Mouse (Mus musculus) midbrain, embryonic 15.5 days (tissue): ENCODE data around the gene Med8. TPM values are rescaled to one million over a fixed set of nuclear protein-coding genes. Genes with fewer than 3 reads are reported as not detected.

Source experiments
- ATAC-seq: fragments of 200-750 bp; cut with Nextera tagmentation; replicated peaks from 2 replicates; pipeline ENCODE4 v1.8.0; 2017; ENCODE audit warnings: moderate TSS enrichment
- H3K27ac ChIP-seq: fragments of 300-500 bp; sonication (generic); 2 replicates; pipeline ENCODE4 v1.5.1; 2015; ENCODE audit warnings: mild to moderate bottlenecking, inconsistent platforms
- H3K27me3 ChIP-seq: fragments of 300-500 bp; sonication (generic); replicated peaks from 2 replicates; pipeline ENCODE4 v1.6.1; 2015; ENCODE audit warnings: inconsistent platforms
- H3K36me3 ChIP-seq: fragments of 300-500 bp; sonication (generic); replicated peaks from 2 replicates; pipeline ENCODE4 v1.6.1; 2015; ENCODE audit warnings: inconsistent platforms
- H3K4me1 ChIP-seq: fragments of 300-500 bp; sonication (generic); 2 replicates; pipeline ENCODE4 v1.6.1; 2015; ENCODE audit warnings: inconsistent platforms
- H3K4me2 ChIP-seq: fragments of 300-500 bp; sonication (generic); 2 replicates; pipeline ENCODE4 v1.6.1; 2015; ENCODE audit warnings: inconsistent platforms, mild to moderate bottlenecking, moderate library complexity
- H3K4me3 ChIP-seq: fragments of 300-500 bp; sonication (generic); 2 replicates; pipeline ENCODE4 v1.5.1; 2015; ENCODE audit warnings: mild to moderate bottlenecking, inconsistent platforms
- H3K9ac ChIP-seq: fragments of 300-500 bp; sonication (generic); 2 replicates; pipeline ENCODE4 v1.6.1; 2015; ENCODE audit warnings: mild to moderate bottlenecking, inconsistent platforms
- H3K9me3 ChIP-seq: fragments of 300-500 bp; sonication (generic); 2 replicates; pipeline ENCODE4 v1.6.1; 2016; ENCODE audit warnings: inconsistent platforms
- WGBS: fragments of 180-500 bp; shearing (Covaris S2); methylation state at CpG from one replicate; pipeline ENCODE4 v1.1.7; 2015; ENCODE audit warnings: mixed read lengths; 5-methylcytosine and 5-hydroxymethylcytosine counted together
- polyA plus RNA-seq: library from polyadenylated mRNA; unstranded; fragments of >200 nt; fragmentation: Nextera tagmentation; extraction: Ambion mirVana; gene quantifications from 2 replicates; pipeline ENCODE4 v1.2.1, GENCODE M21; 2015

Med8 gene
- polyA plus RNA-seq, 1 experiment from 2014 or later: 96.7 TPM

DNA sequence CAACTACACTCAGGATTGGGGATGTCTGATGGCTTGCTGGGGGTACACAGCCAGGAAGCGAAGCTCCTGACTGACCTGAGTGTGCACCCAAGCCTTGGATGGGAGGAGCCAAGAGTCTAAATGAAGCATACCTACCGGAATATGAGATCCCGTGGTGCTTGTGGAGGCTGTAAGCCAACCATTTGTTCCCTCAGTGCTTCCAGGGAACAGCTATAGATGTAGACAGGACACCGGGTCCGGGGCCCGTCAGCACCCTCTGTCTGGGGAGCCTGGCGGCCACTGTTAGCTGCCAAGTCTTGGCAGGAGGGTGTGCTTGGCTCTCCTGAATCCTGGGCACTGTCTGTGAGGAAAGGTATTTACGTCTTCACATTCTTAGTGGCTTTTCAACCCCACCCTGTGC, 21.8 kb upstream of the Med8 start:
- H3K4me2 ChIP-seq: no peak overlapping the region
- no peaks in the 10 kb centered on the region for H3K9me3 ChIP-seq
- H3K27ac ChIP-seq: no peak overlapping the region
- no peak for ATAC-seq
- H3K9ac ChIP-seq: no peak overlapping the region
- WGBS: 95% methylated on average over 8 of the region's 8 CpGs
- H3K27me3 ChIP-seq: no peaks in the 10 kb centered on the region
- H3K4me1 ChIP-seq: no peaks in the 10 kb centered on the region
- no peak overlapping the region for H3K4me3 ChIP-seq
- H3K36me3 ChIP-seq: peaks cover 81% of the 10 kb centered on the region

DNA sequence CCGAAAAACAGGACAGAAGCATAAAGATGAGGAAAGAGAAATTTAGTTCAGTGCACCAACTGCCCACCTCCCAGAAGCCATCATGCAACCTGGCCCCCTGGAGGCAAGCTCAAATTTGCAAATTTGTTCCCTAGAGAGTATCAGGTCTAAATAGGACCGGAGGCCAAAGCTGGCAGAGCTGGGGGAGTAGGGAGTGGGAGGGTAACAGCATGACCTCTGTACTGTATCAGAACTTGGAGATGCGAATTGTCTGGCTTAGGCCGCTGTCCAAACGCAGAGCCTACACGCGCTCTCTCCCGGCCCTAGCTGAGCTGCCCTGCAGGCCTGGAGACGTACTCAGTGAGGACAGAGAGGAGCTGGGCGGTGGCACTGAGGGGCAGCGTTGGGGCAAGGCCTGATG, 19.0 kb upstream of the Med8 start:
- Histone ChIP-seq H3K9me3 (no peaks in the 10 kb centered on the region), H3K4me2 (no peak overlapping the region), H3K27ac (no peak overlapping the region), H3K9ac (no peak overlapping the region), H3K36me3 (peaks cover 71% of the 10 kb centered on the region), H3K4me1 (no peaks in the 10 kb centered on the region), H3K27me3 (no peaks in the 10 kb centered on the region), H3K4me3 (no peak overlapping the region)
- no peak for ATAC-seq
- 92% methylated on average over 11 of the region's 11 CpGs for WGBS

DNA sequence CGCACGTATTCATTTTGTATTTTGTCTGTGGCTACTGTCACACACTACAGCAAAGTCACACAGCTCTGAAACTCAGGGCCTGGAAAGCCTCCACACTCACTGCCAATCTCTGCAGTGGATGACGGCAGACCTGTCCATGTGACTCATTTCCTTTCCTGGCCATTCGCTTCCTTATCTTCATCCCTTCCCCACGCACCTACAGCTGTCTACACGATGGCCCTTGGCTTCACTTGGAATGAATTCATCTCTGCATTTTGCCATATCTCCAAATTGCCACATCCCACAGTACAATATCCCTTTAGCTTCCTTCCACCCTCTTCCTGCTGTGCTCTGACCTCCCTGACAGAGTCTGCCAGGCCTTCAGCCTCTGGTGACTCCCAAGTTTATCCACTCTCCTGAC, 14.6 kb upstream of the Med8 start:
- Histone ChIP-seq H3K4me3 (no peak overlapping the region), H3K4me2 (no peak overlapping the region), H3K27me3 (no peaks in the 10 kb centered on the region), H3K9me3 (no peaks in the 10 kb centered on the region), H3K9ac (no peak overlapping the region), H3K27ac (no peak overlapping the region), H3K4me1 (no peaks in the 10 kb centered on the region), H3K36me3 (peaks cover 63% of the 10 kb centered on the region)
- WGBS: 91% methylated on average over 6 of the region's 6 CpGs
- ATAC-seq: no peak

DNA sequence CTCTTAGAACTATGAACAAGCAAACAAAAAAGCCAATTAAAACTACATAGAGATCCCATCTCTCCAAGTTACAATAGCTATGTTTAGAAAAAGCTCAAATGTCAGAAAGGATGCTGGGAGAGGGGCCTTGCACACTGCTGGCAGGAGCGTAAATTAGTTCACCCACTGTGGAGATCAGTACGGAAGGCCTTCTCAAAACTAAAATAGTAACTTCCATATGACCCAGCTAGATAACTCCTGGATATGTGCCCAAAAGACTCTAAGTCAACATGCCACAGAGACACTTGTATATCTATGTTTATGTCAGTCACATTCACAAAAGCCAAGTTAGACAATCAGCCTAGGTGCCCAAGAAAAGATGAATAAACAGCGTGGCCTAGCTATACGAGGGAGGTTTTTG, 13.8 kb upstream of the Med8 start:
- H3K27ac ChIP-seq: no peak overlapping the region
- H3K27me3 ChIP-seq: no peaks in the 10 kb centered on the region
- no peaks in the 10 kb centered on the region for H3K9me3 ChIP-seq
- H3K4me2 ChIP-seq: no peak overlapping the region
- ATAC-seq: no peak
- WGBS: 92% methylated on average over 4 of the region's 4 CpGs
- H3K4me1 ChIP-seq: no peaks in the 10 kb centered on the region
- H3K9ac ChIP-seq: no peak overlapping the region
- no peak overlapping the region for H3K4me3 ChIP-seq
- peaks cover 66% of the 10 kb centered on the region for H3K36me3 ChIP-seq

DNA sequence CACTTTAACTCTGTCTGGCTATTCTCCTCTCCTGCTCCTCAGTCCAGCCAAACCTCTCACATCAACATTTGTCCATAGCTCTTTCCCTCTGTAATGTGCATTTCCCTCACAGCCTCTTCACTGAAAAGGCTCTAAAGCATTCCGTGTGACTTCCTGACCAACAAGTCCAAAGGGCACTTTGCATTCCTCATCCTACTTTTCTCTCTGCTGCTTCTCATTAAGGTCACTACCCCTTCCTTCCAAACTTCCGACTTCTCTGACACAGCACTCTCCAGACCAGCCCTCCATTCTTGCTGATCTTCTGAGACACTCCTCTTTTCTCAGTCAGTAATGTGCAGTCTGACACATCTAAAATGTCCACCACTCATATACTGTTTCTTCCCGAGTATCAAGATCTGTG, 12.7 kb upstream of the Med8 start:
- Histone ChIP-seq H3K27me3 (no peaks in the 10 kb centered on the region), H3K36me3 (peaks cover 65% of the 10 kb centered on the region), H3K9ac (no peak overlapping the region), H3K27ac (no peak overlapping the region), H3K9me3 (no peaks in the 10 kb centered on the region), H3K4me3 (no peak overlapping the region), H3K4me2 (no peak overlapping the region), H3K4me1 (no peaks in the 10 kb centered on the region)
- no peak for ATAC-seq
- WGBS: 89% methylated on average over 3 of the region's 3 CpGs

DNA sequence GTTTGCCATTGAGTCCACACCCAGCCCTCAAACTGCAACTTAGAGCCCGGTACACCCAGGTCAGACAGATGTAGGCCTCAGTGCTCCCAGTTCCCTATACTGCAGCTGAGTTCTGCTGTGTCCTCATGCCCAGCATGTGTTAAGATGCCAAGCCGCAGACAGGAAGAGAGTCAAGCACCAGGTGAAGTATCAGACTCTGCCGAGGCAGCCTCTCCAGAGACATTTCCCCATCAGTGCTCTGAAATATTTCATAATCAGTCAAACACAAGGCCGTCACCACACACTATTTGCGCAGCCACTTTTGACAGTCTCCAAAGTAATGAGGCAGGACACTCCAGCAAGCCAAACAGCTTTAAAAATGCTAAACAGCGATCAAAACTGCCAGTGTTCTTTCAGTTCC, 10.7 kb upstream of the Med8 start:
- H3K9ac ChIP-seq: no peak overlapping the region
- H3K36me3 ChIP-seq: peaks cover 65% of the 10 kb centered on the region
- H3K4me1 ChIP-seq: no peaks in the 10 kb centered on the region
- H3K27me3 ChIP-seq: no peaks in the 10 kb centered on the region
- ATAC-seq: no peak
- no peak overlapping the region for H3K4me2 ChIP-seq
- no peaks in the 10 kb centered on the region for H3K9me3 ChIP-seq
- no peak overlapping the region for H3K4me3 ChIP-seq
- no peak overlapping the region for H3K27ac ChIP-seq
- 97% methylated on average over 6 of the region's 6 CpGs for WGBS

DNA sequence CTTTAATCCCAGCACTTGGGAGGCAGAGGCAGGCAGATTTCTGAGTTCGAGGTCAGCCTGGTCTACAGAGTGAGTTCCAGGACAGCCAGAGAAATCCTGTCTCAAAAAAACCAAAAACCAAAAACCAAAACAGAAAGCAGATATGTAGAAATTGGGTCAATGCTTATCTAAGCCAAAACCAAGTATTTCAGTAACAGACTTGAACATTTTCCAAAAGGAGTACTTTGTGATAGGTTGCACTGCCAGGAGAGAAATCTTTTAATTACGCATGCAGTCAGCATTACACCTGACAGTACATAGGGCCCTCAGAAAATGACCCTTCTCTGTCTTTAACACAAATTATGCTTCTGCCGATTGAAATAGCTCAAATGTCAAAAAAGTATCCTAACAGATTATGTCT, 7.7 kb upstream of the Med8 start:
- no peak for ATAC-seq
- H3K4me1 ChIP-seq: no peaks in the 10 kb centered on the region
- no peaks in the 10 kb centered on the region for H3K9me3 ChIP-seq
- no peaks in the 10 kb centered on the region for H3K27me3 ChIP-seq
- no peak overlapping the region for H3K4me3 ChIP-seq
- WGBS: 92% methylated on average over 3 of the region's 3 CpGs
- peaks cover 72% of the 10 kb centered on the region for H3K36me3 ChIP-seq
- no peak overlapping the region for H3K27ac ChIP-seq
- H3K9ac ChIP-seq: no peak overlapping the region
- H3K4me2 ChIP-seq: no peak overlapping the region

DNA sequence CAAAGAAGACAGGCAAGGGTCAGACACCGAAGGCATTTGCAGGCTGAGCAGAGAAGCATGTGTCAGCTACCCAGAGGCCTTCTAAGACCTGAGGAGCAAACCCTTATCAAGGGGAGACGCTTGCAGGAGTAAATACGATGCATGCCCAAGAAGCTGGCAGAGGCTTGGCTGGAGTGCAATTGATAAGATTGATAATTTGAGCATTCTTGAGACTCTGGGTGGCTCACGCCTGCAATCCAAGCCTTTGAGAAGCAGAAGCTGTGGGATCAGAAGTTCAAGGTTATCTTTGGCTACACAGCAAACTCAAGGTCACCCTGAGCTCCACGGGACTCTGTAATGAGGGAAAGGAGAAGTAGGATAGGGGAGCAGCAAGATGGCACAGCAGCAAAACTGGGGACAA, 7.2 kb upstream of the Med8 start:
- ATAC-seq: no peak
- H3K36me3 ChIP-seq: peaks cover 69% of the 10 kb centered on the region

DNA sequence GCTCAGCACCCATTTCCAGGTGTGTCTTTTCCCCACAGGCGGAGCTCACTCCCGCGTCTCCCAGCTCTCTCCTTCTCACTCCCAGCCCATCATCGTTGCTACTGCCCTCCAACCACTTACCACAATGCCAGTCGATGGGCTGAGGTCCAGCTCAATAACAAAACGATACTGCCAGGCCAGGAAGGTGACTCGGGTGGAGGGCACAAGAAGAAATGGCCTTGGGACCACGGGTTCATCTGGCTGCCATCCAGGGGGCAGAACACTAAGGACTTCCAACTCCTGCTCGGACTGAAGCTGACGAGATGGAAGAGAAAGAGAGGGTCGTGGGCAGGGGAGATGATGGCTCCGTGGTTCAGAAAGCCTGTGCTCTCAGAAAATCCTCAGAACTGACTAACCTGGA, 6.4 kb upstream of the Med8 start:
- Histone ChIP-seq H3K9ac (no peak overlapping the region), H3K4me1 (peaks cover 4% of the 10 kb centered on the region; the same call in 1 of the 2 replicates), H3K4me2 (no peak overlapping the region), H3K27me3 (no peaks in the 10 kb centered on the region), H3K36me3 (peaks cover 61% of the 10 kb centered on the region), H3K4me3 (no peak overlapping the region), H3K27ac (no peak overlapping the region), H3K9me3 (no peaks in the 10 kb centered on the region)
- WGBS: 93% methylated on average over 12 of the region's 12 CpGs
- no peak for ATAC-seq

More for the DNA sequence above, 7.2 kb upstream of the Med8 start:
- Histone ChIP-seq H3K4me3 (no peak overlapping the region), H3K4me1 (no peaks in the 10 kb centered on the region), H3K27me3 (no peaks in the 10 kb centered on the region), H3K4me2 (no peak overlapping the region), H3K9ac (no peak overlapping the region), H3K9me3 (no peaks in the 10 kb centered on the region), H3K27ac (no peak overlapping the region)
- 94% methylated on average over 5 of the region's 5 CpGs for WGBS

DNA sequence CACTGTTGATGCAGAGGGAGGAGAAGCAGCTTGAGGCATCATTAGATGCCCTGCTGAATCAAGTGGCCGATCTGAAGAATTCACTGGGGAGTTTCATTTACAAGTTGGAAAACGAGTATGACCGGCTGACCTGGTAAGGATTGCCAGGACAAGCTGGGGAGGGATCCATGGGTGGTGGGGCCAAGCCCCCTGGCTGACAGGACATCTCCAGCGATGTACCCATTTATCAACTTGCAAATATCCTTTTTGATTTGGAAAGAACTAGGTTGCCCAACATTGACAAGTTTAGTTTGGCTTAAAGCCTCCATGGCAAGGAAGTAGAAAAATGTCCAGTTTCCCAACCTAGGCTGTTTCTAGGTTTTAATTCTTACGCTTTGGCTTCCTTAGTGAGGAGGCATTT, 1.7 kb downstream of the Med8 start:
- Histone ChIP-seq H3K4me3 (no peak overlapping the region), H3K27me3 (no peaks in the 10 kb centered on the region), H3K27ac (no peak overlapping the region), H3K4me2 (no peak overlapping the region), H3K9ac (no peak overlapping the region), H3K9me3 (no peaks in the 10 kb centered on the region), H3K4me1 (peaks cover 20% of the 10 kb centered on the region), H3K36me3 (peaks cover 41% of the 10 kb centered on the region)
- WGBS: 99% methylated on average over 5 of the region's 5 CpGs
- no peak for ATAC-seq

DNA sequence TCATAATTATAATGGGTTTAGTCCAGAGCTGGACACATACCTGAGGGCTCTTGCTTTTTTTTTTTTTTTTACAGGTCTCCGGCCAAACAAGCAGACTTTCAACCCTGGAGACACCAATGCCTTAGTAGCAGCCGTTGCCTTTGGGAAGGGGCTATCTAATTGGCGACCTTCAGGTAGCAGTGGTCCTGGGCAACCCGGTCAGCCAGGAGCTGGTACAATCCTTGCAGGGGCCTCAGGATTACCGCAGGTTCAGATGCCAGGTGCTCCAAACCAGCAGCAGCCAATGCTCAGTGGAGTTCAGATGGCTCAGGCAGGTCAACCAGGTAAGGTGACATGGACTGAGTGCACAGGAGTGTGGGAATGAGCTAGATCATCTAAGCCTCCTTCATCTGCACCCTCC, 4.4 kb downstream of the Med8 start:
- Histone ChIP-seq H3K27ac (no peak overlapping the region), H3K9ac (no peak overlapping the region), H3K27me3 (no peaks in the 10 kb centered on the region), H3K36me3 (peaks cover 52% of the 10 kb centered on the region), H3K4me3 (no peak overlapping the region), H3K4me1 (peaks cover 9% of the 10 kb centered on the region), H3K9me3 (no peaks in the 10 kb centered on the region), H3K4me2 (no peak overlapping the region)
- 94% methylated on average over 5 of the region's 5 CpGs for WGBS
- no peak for ATAC-seq

DNA sequence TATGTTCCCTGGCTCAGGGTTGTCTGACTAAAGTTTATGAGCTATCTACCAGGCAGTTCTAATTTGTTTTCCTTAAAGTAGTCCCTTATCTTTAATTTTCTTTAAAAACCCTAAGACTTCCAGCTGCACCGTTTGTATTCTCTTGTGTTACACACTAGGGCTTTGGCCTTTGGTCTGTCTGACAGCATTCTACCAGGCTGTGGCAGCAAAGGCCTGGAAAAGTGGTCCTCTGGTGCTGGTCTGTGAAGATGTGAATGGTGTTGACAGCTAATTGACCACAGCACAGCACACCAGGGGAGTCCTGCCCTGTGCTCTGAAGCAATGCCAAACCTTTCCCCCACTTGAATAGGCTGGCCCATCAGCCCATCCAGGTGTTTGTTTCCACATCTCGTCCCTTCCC, 6.6 kb downstream of the Med8 start:
- no peak for ATAC-seq
- peaks cover 60% of the 10 kb centered on the region for H3K36me3 ChIP-seq
- no peaks in the 10 kb centered on the region for H3K27me3 ChIP-seq
- no peak overlapping the region for H3K4me2 ChIP-seq
- no peaks in the 10 kb centered on the region for H3K9me3 ChIP-seq
- 87% methylated on average over 2 of the region's 2 CpGs for WGBS
- H3K9ac ChIP-seq: no peak overlapping the region
- H3K4me3 ChIP-seq: no peak overlapping the region
- H3K27ac ChIP-seq: no peak overlapping the region
- H3K4me1 ChIP-seq: no peaks in the 10 kb centered on the region

DNA sequence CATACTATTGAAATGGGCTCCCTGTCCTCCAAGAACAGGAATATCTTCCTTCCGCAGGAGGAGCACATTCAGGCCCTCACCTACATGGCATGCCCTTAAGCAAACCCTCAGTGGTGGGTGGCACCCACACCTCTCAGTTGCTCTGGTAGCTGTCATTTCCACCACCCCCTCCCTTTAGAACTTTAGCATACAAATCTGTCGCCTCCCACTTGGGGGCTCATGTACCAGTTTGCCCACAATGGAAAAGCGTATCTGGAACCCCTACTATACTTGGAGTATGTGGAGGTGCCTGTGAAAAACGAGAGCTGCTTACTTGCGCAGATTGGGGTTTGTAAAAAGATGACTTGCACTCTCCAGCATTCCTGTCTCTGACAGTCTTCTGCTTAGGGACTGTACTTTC, 7.2 kb downstream of the Med8 start:
- no peaks in the 10 kb centered on the region for H3K4me1 ChIP-seq
- H3K4me3 ChIP-seq: no peak overlapping the region
- no peak for ATAC-seq
- no peaks in the 10 kb centered on the region for H3K27me3 ChIP-seq
- 95% methylated on average over 5 of the region's 5 CpGs for WGBS
- H3K27ac ChIP-seq: no peak overlapping the region
- H3K4me2 ChIP-seq: no peak overlapping the region
- H3K9ac ChIP-seq: no peak overlapping the region
- no peaks in the 10 kb centered on the region for H3K9me3 ChIP-seq
- H3K36me3 ChIP-seq: peaks cover 62% of the 10 kb centered on the region
